Mouse (Mus musculus) limb, embryonic 15.5 days (tissue): ENCODE measurements around the gene Trmt2a. TPM values are rescaled to one million over a fixed set of nuclear protein-coding genes. Genes with fewer than 3 reads are reported as not detected.

Experiments used
- ATAC-seq: fragments of 200-750 bp; cut with Nextera tagmentation; 2 replicates; pipeline ENCODE4 v1.8.0; 2017; ENCODE audit warnings: low read depth, moderate TSS enrichment; ENCODE audit not compliant: insufficient number of reproducible peaks, low FRiP score, low TSS enrichment
- H3K27ac ChIP-seq: fragments of 300-500 bp; sonication (generic); 2 replicates; pipeline ENCODE4 v1.5.1; 2015; ENCODE audit warnings: moderate library complexity, mild to moderate bottlenecking, inconsistent platforms
- H3K27me3 ChIP-seq: fragments of 300-500 bp; sonication (generic); 2 replicates; pipeline ENCODE4 v1.6.1; 2015; ENCODE audit warnings: inconsistent platforms
- H3K36me3 ChIP-seq: fragments of 300-500 bp; sonication (generic); 2 replicates; pipeline ENCODE4 v1.6.1; 2015; ENCODE audit warnings: inconsistent platforms
- H3K4me1 ChIP-seq: fragments of 300-500 bp; sonication (generic); 2 replicates; pipeline ENCODE4 v1.6.1; 2015; ENCODE audit warnings: inconsistent platforms
- H3K4me2 ChIP-seq: fragments of 300-500 bp; sonication (generic); 2 replicates; pipeline ENCODE4 v1.6.1; 2015; ENCODE audit warnings: mild to moderate bottlenecking, inconsistent platforms
- H3K4me3 ChIP-seq: fragments of 300-500 bp; sonication (generic); 2 replicates; pipeline ENCODE4 v1.5.1; 2015; ENCODE audit warnings: mild to moderate bottlenecking, inconsistent platforms
- H3K9ac ChIP-seq: fragments of 300-500 bp; sonication (generic); 2 replicates; pipeline ENCODE4 v1.6.1; 2015; ENCODE audit warnings: inconsistent platforms
- H3K9me3 ChIP-seq: fragments of 300-500 bp; sonication (generic); 2 replicates; pipeline ENCODE4 v1.6.1; 2016; ENCODE audit warnings: inconsistent platforms
- WGBS: fragments of 180-500 bp; shearing (Covaris S2); methylation state at CpG from one replicate; pipeline ENCODE4 v1.1.7; 2015; 5-methylcytosine and 5-hydroxymethylcytosine counted together
- polyA plus RNA-seq: library from polyadenylated mRNA; unstranded; fragments of >200 nt; fragmentation: Nextera tagmentation; extraction: Ambion mirVana; gene quantifications from 2 replicates; pipeline ENCODE4 v1.2.1, GENCODE M21; 2015

The Trmt2a gene
- polyA plus RNA-seq, 1 experiment from 2014 or later, result 110 TPM

- H3K9ac ChIP-seq, result peak overlapping the region; percentile 76
- peaks cover 15% of the 10 kb centered on the region for H3K36me3 ChIP-seq
- 14% methylated on average over 13 of the region's 13 CpGs for WGBS
- H3K9me3 ChIP-seq, result no peaks in the 10 kb centered on the region
- ATAC-seq, result no peak
- peak overlapping the region; percentile 90 for H3K27ac ChIP-seq
- H3K4me3 ChIP-seq, result peak overlapping the region; percentile 91
- peak overlapping the region; percentile 74 for H3K4me2 ChIP-seq
- H3K4me1 ChIP-seq, result peaks cover 51% of the 10 kb centered on the region
- H3K27me3 ChIP-seq, result no peaks in the 10 kb centered on the region
Measured at GRCm38 (mm10) chr16:18233919-18234670, 14.4 kb upstream of the Trmt2a start.

- Histone ChIP-seq H3K27ac (peak within 1 kb of the TSS; percentile 90), H3K36me3 (peaks cover 20% of the 10 kb centered on the region), H3K9me3 (no peaks in the 10 kb centered on the region), H3K4me2 (peak within 1 kb of the TSS; percentile 74), H3K9ac (peak within 1 kb of the TSS; percentile 76), H3K4me1 (peaks cover 48% of the 10 kb centered on the region), H3K4me3 (peak within 1 kb of the TSS; percentile 91), H3K27me3 (no peaks in the 10 kb centered on the region)
- WGBS, result under 1% methylated on average over 40 of the region's 79 CpGs
- ATAC-seq, result peak; percentile 83
Measured at GRCm38 (mm10) chr16:18234671-18235388, 13.6 kb upstream of the Trmt2a start, which contains the start of gene Zdhhc8. TSS of gene Zdhhc8 (minus strand) at chr16:18235136.

- ATAC-seq, result peak; percentile 70
- 5% methylated on average over 19 of the region's 19 CpGs for WGBS
Measured at GRCm38 (mm10) chr16:18235389-18236065, 13.0 kb upstream of the Trmt2a start.

GRCm38 (mm10) chr16:18236676-18237501, 11.6 kb upstream of the Trmt2a start:
- Histone ChIP-seq H3K27ac (0 out of 2 replicates have a peak overlapping the region, but pooled peaks have one; percentile 90), H3K4me2 (no peak overlapping the region), H3K9ac (no peak overlapping the region), H3K36me3 (peaks cover 39% of the 10 kb centered on the region), H3K9me3 (no peaks in the 10 kb centered on the region), H3K27me3 (no peaks in the 10 kb centered on the region), H3K4me1 (peaks cover 29% of the 10 kb centered on the region), H3K4me3 (no peak overlapping the region)
- ATAC-seq, result no peak
- whole genome bisulfite sequencing, result 66% methylated on average over 7 of the region's 7 CpGs

More at GRCm38 (mm10) chr16:18235389-18236065, 13.0 kb upstream of the Trmt2a start:
- H3K27me3 ChIP-seq, result no peaks in the 10 kb centered on the region
- H3K4me3 ChIP-seq, result peak overlapping the region; percentile 91
- peaks cover 27% of the 10 kb centered on the region for H3K36me3 ChIP-seq
- H3K9me3 ChIP-seq, result no peaks in the 10 kb centered on the region
- H3K4me1 ChIP-seq, result peaks cover 41% of the 10 kb centered on the region
- peak overlapping the region; percentile 76 for H3K9ac ChIP-seq
- peak overlapping the region; percentile 90 for H3K27ac ChIP-seq
- H3K4me2 ChIP-seq, result peak overlapping the region; percentile 74

- ATAC-seq, result no peak
- Histone ChIP-seq H3K27ac (no peak overlapping the region), H3K36me3 (peaks cover 86% of the 10 kb centered on the region), H3K4me2 (no peak overlapping the region), H3K4me3 (no peak overlapping the region), H3K9ac (no peak overlapping the region), H3K4me1 (peaks cover 2% of the 10 kb centered on the region; the same call in 1 of the 2 replicates), H3K27me3 (no peaks in the 10 kb centered on the region), H3K9me3 (no peaks in the 10 kb centered on the region)
- 94% methylated on average over 10 of the region's 10 CpGs for WGBS
Measured at GRCm38 (mm10) chr16:18241581-18241980, 6.9 kb upstream of the Trmt2a start.

GRCm38 (mm10) chr16:18247521-18248399, 719 bp upstream of the Trmt2a start:
- H3K9ac ChIP-seq, result peak overlapping the region; percentile 76
- peak overlapping the region; percentile 98 for H3K4me3 ChIP-seq
- no peaks in the 10 kb centered on the region for H3K27me3 ChIP-seq
- WGBS, result under 1% methylated on average over 33 of the region's 33 CpGs
- peaks cover 64% of the 10 kb centered on the region for H3K36me3 ChIP-seq
- H3K9me3 ChIP-seq, result no peaks in the 10 kb centered on the region
- H3K4me1 ChIP-seq, result peaks cover 38% of the 10 kb centered on the region
- peak overlapping the region; percentile 96 for H3K27ac ChIP-seq
- peak overlapping the region; percentile 70 for H3K4me2 ChIP-seq
- ATAC-seq, result no peak

- Histone ChIP-seq H3K27ac (peak overlapping the region; percentile 96), H3K4me2 (peak overlapping the region; percentile 70), H3K4me3 (peak overlapping the region; percentile 98), H3K36me3 (peaks cover 64% of the 10 kb centered on the region), H3K27me3 (no peaks in the 10 kb centered on the region), H3K4me1 (peaks cover 38% of the 10 kb centered on the region), H3K9ac (peak overlapping the region; percentile 88), H3K9me3 (no peaks in the 10 kb centered on the region)
- whole genome bisulfite sequencing, result 5% methylated on average over 27 of the region's 27 CpGs
- ATAC-seq, result peak; percentile 13; the same call in 1 of the 2 replicates
Measured at GRCm38 (mm10) chr16:18249364-18249967, 987 bp downstream of the Trmt2a start.

- Histone ChIP-seq H3K9ac (peak overlapping the region; percentile 88; the same call in 1 of the 2 replicates), H3K4me2 (peak overlapping the region; percentile 70), H3K9me3 (no peaks in the 10 kb centered on the region), H3K36me3 (peaks cover 64% of the 10 kb centered on the region), H3K4me3 (peak overlapping the region; percentile 98), H3K27me3 (no peaks in the 10 kb centered on the region), H3K4me1 (peaks cover 38% of the 10 kb centered on the region), H3K27ac (peak overlapping the region; percentile 96)
- 54% methylated on average over 4 of the region's 4 CpGs for WGBS
- no peak for ATAC-seq
Measured at GRCm38 (mm10) chr16:18250231-18250630, 1.8 kb downstream of the Trmt2a start.

- no peaks in the 10 kb centered on the region for H3K27me3 ChIP-seq
- peak overlapping the region; percentile 98; the same call in 1 of the 2 replicates for H3K4me3 ChIP-seq
- H3K36me3 ChIP-seq, result peaks cover 62% of the 10 kb centered on the region
- peak overlapping the region; percentile 70 for H3K4me2 ChIP-seq
- WGBS, result 57% methylated on average over 10 of the region's 10 CpGs
- 0 out of 2 replicates have a peak overlapping the region, but pooled peaks have one; percentile 26 for H3K9ac ChIP-seq
- 0 out of 2 replicates have a peak overlapping the region, but pooled peaks have one; percentile 34 for H3K27ac ChIP-seq
- H3K9me3 ChIP-seq, result no peaks in the 10 kb centered on the region
- no peak for ATAC-seq
- peaks cover 38% of the 10 kb centered on the region for H3K4me1 ChIP-seq
Measured at GRCm38 (mm10) chr16:18250828-18251790, 2.6 kb downstream of the Trmt2a start.
